Mouse (Mus musculus): ENCODE data around the gene Nos2.

The Nos2 gene

GRCm38 (mm10) chr11:79002551-79002951 lies 82.0 kb downstream of the Nos2 start:
- ChIA-PET POLR2A (interaction anchor here (0.6 to 11.4 kb wide), 45 partner anchors 9 to 1317 kb away, joined by 3 to 110 read pairs (median 5); partner anchors contain the start of genes Lgals9 (in 2 of the 4), Ift20 (in 1 of the 4), Nufip2 (in 1 of the 4) and Poldip2 (in 1 of the 4)), CTCF (interaction anchor here in 3 of 4 experiments (0.6 to 4.4 kb wide), 20 partner anchors 12 to 675 kb away, joined by 3 to 27 read pairs (median 5); no protein-coding TSS in a partner anchor)

- CTCF ChIA-PET: interaction anchor here (0.6 to 4.4 kb wide), 19 partner anchors 11 to 221 kb away, joined by 3 to 27 read pairs (median 5); no protein-coding TSS in a partner anchor
- POLR2A ChIA-PET: interaction anchor here (0.5 to 11.4 kb wide), 43 partner anchors 8 to 687 kb away, joined by 3 to 110 read pairs (median 5); partner anchors contain the start of genes Lgals9 (in 2 of the 4), Ift20 (in 1 of the 4), Poldip2 (in 1 of the 4) and Tmem199 (in 1 of the 4)
These were observed 82.6 kb downstream of the Nos2 start for GRCm38 (mm10) chr11:79003053-79003768.

GRCm38 (mm10) chr11:79003769-79004638 lies 83.4 kb downstream of the Nos2 start:
- ChIA-PET CTCF (interaction anchor here in 3 of 4 experiments (0.7 to 4.4 kb wide), 12 partner anchors 15 to 221 kb away, joined by 3 to 27 read pairs (median 4); no protein-coding TSS in a partner anchor), POLR2A (interaction anchor here (0.6 to 11.4 kb wide), 15 partner anchors 8 to 321 kb away, joined by 3 to 110 read pairs (median 4); no protein-coding TSS in a partner anchor)

GRCm38 (mm10) chr11:79005578-79006394 lies 85.2 kb downstream of the Nos2 start:
- ChIA-PET POLR2A (interaction anchor here in 3 of 4 experiments (0.7 to 11.4 kb wide), 3 partner anchors 10 to 168 kb away, joined by 3 to 110 read pairs (median 4); no protein-coding TSS in a partner anchor), CTCF (interaction anchor here in 3 of 4 experiments (0.7 to 4.4 kb wide), 7 partner anchors 13 to 207 kb away, joined by 3 to 27 read pairs (median 4); no protein-coding TSS in a partner anchor)

- POLR2A ChIA-PET: interaction anchor here in 3 of 4 experiments (0.6 to 11.4 kb wide), 5 partner anchors 10 to 169 kb away, joined by 3 to 110 read pairs (median 3); no protein-coding TSS in a partner anchor
These were observed 85.8 kb downstream of the Nos2 start for GRCm38 (mm10) chr11:79006417-79006816.

GRCm38 (mm10) chr11:79007356-79007755 lies 86.8 kb downstream of the Nos2 start:
- ChIA-PET CTCF (interaction anchor here in 2 of 4 experiments (0.7 to 1.4 kb wide), 4 partner anchors 12 to 52 kb away, joined by 3 to 4 read pairs (median 3); no protein-coding TSS in a partner anchor), POLR2A (interaction anchor here in 1 of 4 experiments (0.7 kb wide), 1 partner anchor 486 kb away, joined by 3 read pairs; no protein-coding TSS in a partner anchor)

More at GRCm38 (mm10) chr11:79006417-79006816, 85.8 kb downstream of the Nos2 start:
- CTCF ChIA-PET: interaction anchor here in 3 of 4 experiments (0.6 to 1.4 kb wide), 7 partner anchors 12 to 207 kb away, joined by 3 to 4 read pairs (median 3); no protein-coding TSS in a partner anchor

- ChIA-PET POLR2A (no interaction called here), CTCF (interaction anchor here in 2 of 4 experiments (0.6 to 1.4 kb wide), 3 partner anchors 11 to 267 kb away, joined by 3 to 4 read pairs (median 4); no protein-coding TSS in a partner anchor)
These were observed 87.6 kb downstream of the Nos2 start for GRCm38 (mm10) chr11:79008007-79008775.

- ChIA-PET CTCF (interaction anchor here in 2 of 4 experiments (0.6 to 1.4 kb wide), 2 partner anchors 41 to 266 kb away, joined by 3 to 4 read pairs; no protein-coding TSS in a partner anchor), POLR2A (no interaction called here)
These were observed 88.3 kb downstream of the Nos2 start for GRCm38 (mm10) chr11:79008891-79009290.
